Mouse (Mus musculus): ENCODE results near the gene Fbxl19. TPM values are rescaled to one million over a fixed set of nuclear protein-coding genes. Genes with fewer than 3 reads are reported as not detected.
"Not testable (repeated sequence)": the region's sequence is repeated elsewhere in the genome, so short reads cannot be mapped to it uniquely, and the experiment has no call there.

Gene Fbxl19
- total and polyA plus RNA-seq, 3 experiments: 22.4 to 31.7 (median 28.2) TPM

GRCm38 (mm10) chr7:127730170-127730569 is 14.2 kb upstream of the Fbxl19 start:
- TF ChIP-seq NELFE (IDR thresholded peaks at IDR 0.05; ENCODE audit: low read depth, low read length) (no peak), E2F4 (IDR thresholded peaks at IDR 0.05; ENCODE audit: insufficient replicate concordance, low read depth, low read length) (no peak), JUND (conservative IDR thresholded peaks at IDR 0.05; ENCODE audit: low read depth, low read length) (no peak), ZNF384 (IDR thresholded peaks at IDR 0.05; ENCODE audit: low read depth, low read length) (no peak), TCF12 (IDR thresholded peaks at IDR 0.05; ENCODE audit: low read depth, low read length) (no peak), CTCF (conservative IDR thresholded peaks at IDR 0.05 in 1 of 2, IDR thresholded peaks at IDR 0.05 in 1 of 2; ENCODE audit: low read depth in 2 of 2, low read length in 2 of 2) (no peak)
- Histone ChIP-seq H3K27ac (ENCODE audit: insufficient read depth, low read depth) (no peak overlapping the region), H3K9me3 (replicated peaks; ENCODE audit: low read length) (peaks cover 4% of the 10 kb centered on the region), H3K9ac (ENCODE audit: insufficient read depth, low read depth) (no peak overlapping the region), H3K4me3 (replicated peaks in 1 of 3; ENCODE audit: low read depth in 2 of 3, low read length in 2 of 3, poor library complexity in 1 of 3) (no peak overlapping the region), H3K4me2 (ENCODE audit: insufficient read depth, low read depth, poor library complexity, severe bottlenecking) (no peak overlapping the region), H3K36me3 (replicated peaks in 1 of 2; ENCODE audit: control insufficient read depth in 1 of 2, insufficient read depth in 1 of 2, low read length in 1 of 2) (no peaks in the 10 kb centered on the region), H3K79me2 (replicated peaks; ENCODE audit: control insufficient read depth, extremely low read depth, insufficient read depth, poor library complexity, severe bottlenecking) (no peaks in the 10 kb centered on the region), H3K27me3 (replicated peaks) (peaks cover 2% of the 10 kb centered on the region), H3K4me1 (ENCODE audit: control insufficient read depth in 1 of 2, insufficient read depth in 2 of 2) (no peaks in the 10 kb centered on the region)
- no peak for DNase-seq (ENCODE audit: extremely low read depth)
- in situ Hi-C loops (cut with MboI; ENCODE audit: low pct_ligation_motif_present, low pct_unique_long_range_greater_than_20kb, low sequenced_read_pairs) (no loop called here), dilution Hi-C loops (cut with MboI; ENCODE audit: extremely low pct_ligation_motif_present, extremely low pct_unique_long_range_greater_than_20kb, low sequenced_read_pairs) (no loop called here)

DNA sequence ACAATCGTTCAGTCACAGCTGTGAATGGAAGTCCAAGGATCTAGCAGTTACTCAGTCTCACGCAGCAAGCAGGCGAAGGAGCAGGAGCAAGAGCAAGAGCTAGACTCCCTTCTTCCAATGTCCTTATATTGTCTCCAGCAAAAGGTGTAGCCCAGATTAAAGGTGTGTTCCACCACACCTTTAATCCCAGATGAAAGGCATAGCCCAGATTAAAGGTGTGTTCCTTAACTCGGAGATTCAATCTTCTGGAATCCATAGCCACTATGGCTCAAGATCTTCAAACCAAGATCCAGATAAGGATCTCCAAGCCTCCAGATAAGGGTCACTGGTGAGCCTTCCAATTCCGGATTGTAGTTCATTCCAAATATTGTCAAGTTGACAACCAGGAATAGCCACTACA is 12.3 kb upstream of the Fbxl19 start, which contains the start of gene Ctf2:
Ctf2 (minus strand) TSS at position 101 of the 400 bp plus-strand sequence.
- H3K27me3 ChIP-seq (replicated peaks); H3K4me1 ChIP-seq (ENCODE audit: control insufficient read depth in 1 of 2, insufficient read depth in 2 of 2); dilution Hi-C loops (cut with MboI; ENCODE audit: extremely low pct_ligation_motif_present, extremely low pct_unique_long_range_greater_than_20kb, low sequenced_read_pairs); H3K4me2 ChIP-seq (ENCODE audit: insufficient read depth, low read depth, poor library complexity, severe bottlenecking); DNase-seq (ENCODE audit: extremely low read depth); H3K36me3 ChIP-seq (replicated peaks in 1 of 2; ENCODE audit: control insufficient read depth in 1 of 2, insufficient read depth in 1 of 2, low read length in 1 of 2); H3K79me2 ChIP-seq (replicated peaks; ENCODE audit: control insufficient read depth, extremely low read depth, insufficient read depth, poor library complexity, severe bottlenecking); H3K9me3 ChIP-seq (replicated peaks; ENCODE audit: low read length); in situ Hi-C loops (cut with MboI; ENCODE audit: low pct_ligation_motif_present, low pct_unique_long_range_greater_than_20kb, low sequenced_read_pairs); H3K27ac ChIP-seq (ENCODE audit: insufficient read depth, low read depth); H3K9ac ChIP-seq (ENCODE audit: insufficient read depth, low read depth); H3K4me3 ChIP-seq (replicated peaks in 1 of 3; ENCODE audit: low read depth in 2 of 3, low read length in 2 of 3, poor library complexity in 1 of 3): not testable (repeated sequence)

- in situ Hi-C loops (cut with MboI; ENCODE audit: low pct_ligation_motif_present, low pct_unique_long_range_greater_than_20kb, low sequenced_read_pairs) (no loop called here), dilution Hi-C loops (cut with MboI; ENCODE audit: extremely low pct_ligation_motif_present, extremely low pct_unique_long_range_greater_than_20kb, low sequenced_read_pairs) (no loop called here)
- no peaks in the 10 kb centered on the region for H3K79me2 ChIP-seq (replicated peaks; ENCODE audit: control insufficient read depth, extremely low read depth, insufficient read depth, poor library complexity, severe bottlenecking)
- TF ChIP-seq MYC (IDR thresholded peaks at IDR 0.05; ENCODE audit: low read depth, low read length) (no peak), E2F4 (IDR thresholded peaks at IDR 0.05; ENCODE audit: insufficient replicate concordance, low read depth, low read length) (no peak; the same call in 1 of the 2 replicates), ZMIZ1 (IDR thresholded peaks at IDR 0.05; ENCODE audit: low read depth, low read length) (no peak), ZC3H11A (IDR thresholded peaks at IDR 0.05; ENCODE audit: low read depth, low read length) (no peak), MAX (IDR thresholded peaks at IDR 0.05; ENCODE audit: low read length) (peak; percentile 55), GABPA (IDR thresholded peaks at IDR 0.05; ENCODE audit: insufficient replicate concordance, low read depth, low read length) (peak; percentile 33; the same call in 1 of the 2 replicates), ELF1 (IDR thresholded peaks at IDR 0.05; ENCODE audit: low read depth, low read length) (peak; percentile 56), UBTF (IDR thresholded peaks at IDR 0.05; ENCODE audit: low read depth, low read length) (0 out of 2 replicates have a peak, but pooled peaks have one; percentile 14), NELFE (IDR thresholded peaks at IDR 0.05; ENCODE audit: low read depth, low read length) (peak; percentile 66), MEF2A (IDR thresholded peaks at IDR 0.05; ENCODE audit: borderline replicate concordance, low read depth, low read length) (no peak), POLR2AphosphoS2 (IDR thresholded peaks at IDR 0.05; ENCODE audit: low read depth, low read length) (no peak), IRF4 (IDR thresholded peaks at IDR 0.05; ENCODE audit: low read depth, low read length) (0 out of 2 replicates have a peak, but pooled peaks have one; percentile 25), POLR2A (IDR thresholded peaks at IDR 0.05; ENCODE audit: low read depth, low read length) (peak; percentile 54; the same call in 1 of the 2 replicates), SIN3A (IDR thresholded peaks at IDR 0.05; ENCODE audit: low read length) (0 out of 2 replicates have a peak, but pooled peaks have one; percentile 42), RCOR1 (conservative IDR thresholded peaks at IDR 0.05; ENCODE audit: low read depth, low read length) (peak; percentile 51; the same call in 1 of the 2 replicates), SMC3 (IDR thresholded peaks at IDR 0.05; ENCODE audit: low read depth, low read length) (no peak), ZNF384 (IDR thresholded peaks at IDR 0.05; ENCODE audit: low read depth, low read length) (no peak), RAD21 (IDR thresholded peaks at IDR 0.05; ENCODE audit: low read depth, low read length) (no peak), EP300 (IDR thresholded peaks at IDR 0.05; ENCODE audit: low read length) (no peak), TCF12 (IDR thresholded peaks at IDR 0.05; ENCODE audit: low read depth, low read length) (no peak; the same call in 1 of the 2 replicates), MXI1 (IDR thresholded peaks at IDR 0.05; ENCODE audit: low read depth, low read length) (no peak), TBP (conservative IDR thresholded peaks at IDR 0.05; ENCODE audit: low read depth, low read length) (no peak; the same call in 1 of the 2 replicates), NRF1 (IDR thresholded peaks at IDR 0.05; ENCODE audit: low read depth, low read length) (peak; percentile 43; the same call in 1 of the 2 replicates)
Observed at GRCm38 (mm10) chr7:127745251-127745651, 908 bp downstream of the Fbxl19 start.

More at GRCm38 (mm10) chr7:127745251-127745651, 908 bp downstream of the Fbxl19 start:
- H3K4me3 ChIP-seq (replicated peaks in 1 of 3; ENCODE audit: low read depth in 2 of 3, low read length in 2 of 3, poor library complexity in 1 of 3): peak overlapping the region; percentile 71 to 98 (median 87)
- DNase-seq (ENCODE audit: extremely low read depth): peak; percentile 96
- H3K27ac ChIP-seq (ENCODE audit: insufficient read depth, low read depth): peak overlapping the region; percentile 73
- peaks cover 4 to 18% of the 10 kb centered on the region in 2 experiments; a peak in 3 of 4 replicates for H3K4me1 ChIP-seq (ENCODE audit: control insufficient read depth in 1 of 2, insufficient read depth in 2 of 2)
- peak overlapping the region; percentile 73 for H3K9ac ChIP-seq (ENCODE audit: insufficient read depth, low read depth)
- peaks cover 23 to 26% of the 10 kb centered on the region in 2 experiments for H3K36me3 ChIP-seq (replicated peaks in 1 of 2; ENCODE audit: control insufficient read depth in 1 of 2, insufficient read depth in 1 of 2, low read length in 1 of 2)
- peak overlapping the region; percentile 87 for H3K4me2 ChIP-seq (ENCODE audit: insufficient read depth, low read depth, poor library complexity, severe bottlenecking)
- H3K27me3 ChIP-seq (replicated peaks): no peaks in the 10 kb centered on the region
- H3K9me3 ChIP-seq (replicated peaks; ENCODE audit: low read length): peaks cover 2% of the 10 kb centered on the region

All from CH12.LX (cell line).